8 mouse cellular contexts compared by ENCODE assay signal in genomic region chr5:129864467-129864866, GRCm38 (mm10). TPM values are rescaled to one million over a fixed set of nuclear protein-coding genes. Genes with fewer than 3 reads are reported as not detected.
DNase-seq lines count a peak whose midpoint lies in the region; ATAC-seq and TF ChIP-seq lines count a peak whose summit lies in the region.

No protein-coding gene starts in this region.

- peak; percentile 36; the same call in 1 of the 2 replicates for ATAC-seq in liver, embryonic 11.5 days (replicated peaks; ENCODE audit: low FRiP score)
- ATAC-seq in neural tube, embryonic 12.5 days (ENCODE audit: low FRiP score, low read depth), result no peak

- peak overlapping the region; percentile 72 for H3K27ac ChIP-seq in gastrocnemius, adult 2 months
- no peak overlapping the region for H3K27ac ChIP-seq in liver, embryonic 11.5 days (ENCODE audit: low read depth, low read length)
- no peak overlapping the region for H3K27ac ChIP-seq in neural tube, embryonic 12.5 days

- H3K27me3 ChIP-seq in liver, embryonic 11.5 days (replicated peaks; ENCODE audit: control insufficient read depth, insufficient read depth, low read length), result no peaks in the 10 kb centered on the region
- H3K27me3 ChIP-seq in neural tube, embryonic 12.5 days (replicated peaks), result no peaks in the 10 kb centered on the region

- peak overlapping the region; percentile 44 for H3K4me2 ChIP-seq in liver, embryonic 11.5 days
- H3K4me2 ChIP-seq in neural tube, embryonic 12.5 days (replicated peaks), result 0 out of 2 replicates have a peak overlapping the region, but pooled peaks have one; percentile 20

- DNase-seq in right cerebral cortex, adult 2 months (ENCODE audit: low spot score in 2 of 2), result peak; percentile 47 to 51
- DNase-seq in right cerebral cortex, postnatal 25 days, result no peak
- peak; percentile 52 for DNase-seq in brain, adult 2 months (ENCODE audit: low read depth, low spot score)
- DNase-seq in gastrocnemius, adult 2 months, result peak; percentile 73
- DNase-seq in kidney, adult 9 months, result peak; percentile 53
- no peak for DNase-seq in liver, embryonic 11.5 days (ENCODE audit: low spot score)
- no peak for DNase-seq in urinary bladder, adult 2 months (ENCODE audit: low spot score)

- intact Hi-C loops in gastrocnemius, adult 2 months (cut with DNase I), result no loop called here

- H3K4me1 ChIP-seq in liver, embryonic 11.5 days (replicated peaks; ENCODE audit: control insufficient read depth, insufficient read depth, low read length), result peaks cover 5% of the 10 kb centered on the region; the same call in 1 of the 2 replicates
- no peaks in the 10 kb centered on the region for H3K4me1 ChIP-seq in neural tube, embryonic 12.5 days

- WGBS in liver, embryonic 11.5 days, result 19% methylated on average over 18 of the region's 18 CpGs
- 10% methylated on average over 18 of the region's 18 CpGs for WGBS in neural tube, embryonic 12.5 days

- peak overlapping the region; percentile 35 for H3K4me3 ChIP-seq in gastrocnemius, adult 2 months
- no peak overlapping the region for H3K4me3 ChIP-seq in liver, embryonic 11.5 days (ENCODE audit: low read depth, low read length)
- H3K4me3 ChIP-seq in neural tube, embryonic 12.5 days, result no peak overlapping the region

- no peaks in the 10 kb centered on the region for H3K9me3 ChIP-seq in liver, embryonic 11.5 days (ENCODE audit: control insufficient read depth, low read length)
- no peaks in the 10 kb centered on the region for H3K9me3 ChIP-seq in neural tube, embryonic 12.5 days

- H3K9ac ChIP-seq in liver, embryonic 11.5 days (ENCODE audit: low read depth, low read length), result no peak overlapping the region; the same call in 1 of the 2 replicates
- H3K9ac ChIP-seq in neural tube, embryonic 12.5 days, result no peak overlapping the region

- H3K36me3 ChIP-seq in liver, embryonic 11.5 days (ENCODE audit: control insufficient read depth, insufficient read depth, low read length), result peaks cover 13% of the 10 kb centered on the region
- H3K36me3 ChIP-seq in neural tube, embryonic 12.5 days, result peaks cover 29% of the 10 kb centered on the region

- peak; percentile 73 for TF ChIP-seq CTCF in gastrocnemius, adult 2 months (IDR thresholded peaks at IDR 0.05)

RNA-seq across cellular contexts. Expression of gene Sumf2, which starts 17.7 kb away (rescaled TPM):
- total RNA-seq in gastrocnemius, adult 2 months (2021), result 10 to 100 TPM in 1 of 2 experiments, 1 to 10 TPM in 1; 6.5 to 11.0 TPM
- polyA plus RNA-seq in liver, embryonic 11.5 days (2014; fragmentation: Nextera tagmentation; extraction: Ambion mirVana), result 59.7 and 61.1 TPM in 2 replicates
- polyA plus RNA-seq in neural tube, embryonic 12.5 days (2016; fragmentation: Nextera tagmentation; extraction: Ambion mirVana), result 43.9 and 44.6 TPM in 2 replicates
- polyA plus RNA-seq in urinary bladder, adult 2 months (2012; rRNA removed), result 12.4 and 16.2 TPM in 2 replicates

RNA-seq across cellular contexts. Expression of gene Chchd2, which starts 22.8 kb away (rescaled TPM):
- total RNA-seq in gastrocnemius, adult 2 months (2021), result 100 to 1,000 TPM; 604 to 698 TPM
- 991 and 1,008 TPM in 2 replicates for polyA plus RNA-seq in liver, embryonic 11.5 days (2014; fragmentation: Nextera tagmentation; extraction: Ambion mirVana)
- 806 and 883 TPM in 2 replicates for polyA plus RNA-seq in neural tube, embryonic 12.5 days (2016; fragmentation: Nextera tagmentation; extraction: Ambion mirVana)
- polyA plus RNA-seq in urinary bladder, adult 2 months (2012; rRNA removed), result 523 and 694 TPM in 2 replicates

RNA-seq across cellular contexts. Expression of gene Zbed5, which starts 31.1 kb away (rescaled TPM):
- under 1 TPM; 0.20 to 0.45 TPM for total RNA-seq in gastrocnemius, adult 2 months (2021)
- polyA plus RNA-seq in liver, embryonic 11.5 days (2014; fragmentation: Nextera tagmentation; extraction: Ambion mirVana), result 3.8 and 4.9 TPM in 2 replicates
- polyA plus RNA-seq in neural tube, embryonic 12.5 days (2016; fragmentation: Nextera tagmentation; extraction: Ambion mirVana), result 10.0 and 10.8 TPM in 2 replicates
- polyA plus RNA-seq in urinary bladder, adult 2 months (2012; rRNA removed), result 1.9 and 2.3 TPM in 2 replicates

RNA-seq across cellular contexts. Expression of gene Phkg1, which starts 33.9 kb away (rescaled TPM):
- total RNA-seq in gastrocnemius, adult 2 months (2021), result 100 to 1,000 TPM; 314 to 437 TPM
- polyA plus RNA-seq in liver, embryonic 11.5 days (2014; fragmentation: Nextera tagmentation; extraction: Ambion mirVana), result 0.22 and 0.29 TPM in 2 replicates
- 0.24 and 0.38 TPM in 2 replicates for polyA plus RNA-seq in neural tube, embryonic 12.5 days (2016; fragmentation: Nextera tagmentation; extraction: Ambion mirVana)
- 4.2 and 4.6 TPM in 2 replicates for polyA plus RNA-seq in urinary bladder, adult 2 months (2012; rRNA removed)

RNA-seq across cellular contexts. Expression of gene Nupr1l, which starts 43.9 kb away (rescaled TPM):
- not detected for total RNA-seq in gastrocnemius, adult 2 months (2021)
- 0.84 and 1.4 TPM in 2 replicates for polyA plus RNA-seq in liver, embryonic 11.5 days (2014; fragmentation: Nextera tagmentation; extraction: Ambion mirVana)
- polyA plus RNA-seq in neural tube, embryonic 12.5 days (2016; fragmentation: Nextera tagmentation; extraction: Ambion mirVana), result 4.7 and 5.0 TPM in 2 replicates
- 7.4 and 10.5 TPM in 2 replicates for polyA plus RNA-seq in urinary bladder, adult 2 months (2012; rRNA removed)

Comparison
In these comparisons a context has a peak if more than half of its experiments do, and no peak if none do; other contexts are left out.
1. DNase-seq: peak in right cerebral cortex, adult 2 months (2 of 2), brain, adult 2 months (single experiment), gastrocnemius, adult 2 months (single experiment) and kidney, adult 9 months (single experiment); none in right cerebral cortex, postnatal 25 days (single experiment), liver, embryonic 11.5 days (single experiment) and urinary bladder, adult 2 months (single experiment).